Mouse (Mus musculus): ENCODE results near the gene Plxnd1. TPM values are rescaled to one million over a fixed set of nuclear protein-coding genes. Genes with fewer than 3 reads are reported as not detected.

The Plxnd1 gene
- polyA plus RNA-seq, 1 experiment from 2014 or later: 45.2 TPM

GRCm38 (mm10) chr6:116014111-116014510, 19.3 kb upstream of the Plxnd1 start:
- H3K9ac ChIP-seq (ENCODE audit: low read length): no peak overlapping the region
- no peaks in the 10 kb centered on the region for H3K27me3 ChIP-seq (ENCODE audit: control insufficient read depth, insufficient read depth, low read depth, low read length)
- H3K27ac ChIP-seq (ENCODE audit: low read length): no peak overlapping the region
- H3K4me1 ChIP-seq (replicated peaks; ENCODE audit: control insufficient read depth, insufficient read depth, low read length): no peaks in the 10 kb centered on the region
- 77% methylated on average over 6 of the region's 6 CpGs for WGBS
- no peak overlapping the region for H3K4me3 ChIP-seq (ENCODE audit: low read length)
- no peak for ATAC-seq (ENCODE audit: low read depth)
- H3K9me3 ChIP-seq (ENCODE audit: control insufficient read depth, low read length): no peaks in the 10 kb centered on the region
- H3K4me2 ChIP-seq (ENCODE audit: low read depth, low read length): no peak overlapping the region
- H3K36me3 ChIP-seq (ENCODE audit: control insufficient read depth, insufficient read depth, low read length): no peaks in the 10 kb centered on the region

GRCm38 (mm10) chr6:116013687-116014086, 18.9 kb upstream of the Plxnd1 start:
- H3K4me3 ChIP-seq (ENCODE audit: low read length): no peak overlapping the region
- no peak overlapping the region for H3K4me2 ChIP-seq (ENCODE audit: low read depth, low read length)
- 51% methylated on average over 3 of the region's 3 CpGs for WGBS
- H3K9me3 ChIP-seq (ENCODE audit: control insufficient read depth, low read length): no peaks in the 10 kb centered on the region
- no peaks in the 10 kb centered on the region for H3K36me3 ChIP-seq (ENCODE audit: control insufficient read depth, insufficient read depth, low read length)
- no peak overlapping the region for H3K9ac ChIP-seq (ENCODE audit: low read length)
- H3K27me3 ChIP-seq (ENCODE audit: control insufficient read depth, insufficient read depth, low read depth, low read length): no peaks in the 10 kb centered on the region
- H3K4me1 ChIP-seq (replicated peaks; ENCODE audit: control insufficient read depth, insufficient read depth, low read length): no peaks in the 10 kb centered on the region
- no peak overlapping the region for H3K27ac ChIP-seq (ENCODE audit: low read length)
- no peak for ATAC-seq (ENCODE audit: low read depth)

- peak; percentile 18; the same call in 1 of the 2 replicates for ATAC-seq (ENCODE audit: low read depth)
- no peaks in the 10 kb centered on the region for H3K27me3 ChIP-seq (ENCODE audit: control insufficient read depth, insufficient read depth, low read depth, low read length)
- H3K4me3 ChIP-seq (ENCODE audit: low read length): no peak overlapping the region
- H3K9me3 ChIP-seq (ENCODE audit: control insufficient read depth, low read length): no peaks in the 10 kb centered on the region
- 3% methylated on average over 6 of the region's 6 CpGs for WGBS
- H3K4me1 ChIP-seq (replicated peaks; ENCODE audit: control insufficient read depth, insufficient read depth, low read length): peaks cover 15% of the 10 kb centered on the region
- no peaks in the 10 kb centered on the region for H3K36me3 ChIP-seq (ENCODE audit: control insufficient read depth, insufficient read depth, low read length)
- no peak overlapping the region for H3K4me2 ChIP-seq (ENCODE audit: low read depth, low read length)
- no peak overlapping the region for H3K27ac ChIP-seq (ENCODE audit: low read length)
- H3K9ac ChIP-seq (ENCODE audit: low read length): no peak overlapping the region
Measured at GRCm38 (mm10) chr6:116010541-116010940, 15.7 kb upstream of the Plxnd1 start.

- Histone ChIP-seq H3K9me3 (ENCODE audit: control insufficient read depth, low read length) (no peaks in the 10 kb centered on the region), H3K4me3 (ENCODE audit: low read length) (no peak overlapping the region), H3K36me3 (ENCODE audit: control insufficient read depth, insufficient read depth, low read length) (no peaks in the 10 kb centered on the region), H3K27ac (ENCODE audit: low read length) (no peak overlapping the region; the same call in 1 of the 2 replicates), H3K27me3 (ENCODE audit: control insufficient read depth, insufficient read depth, low read depth, low read length) (no peaks in the 10 kb centered on the region), H3K4me1 (replicated peaks; ENCODE audit: control insufficient read depth, insufficient read depth, low read length) (peaks cover 15% of the 10 kb centered on the region), H3K9ac (ENCODE audit: low read length) (no peak overlapping the region), H3K4me2 (ENCODE audit: low read depth, low read length) (no peak overlapping the region)
- ATAC-seq (ENCODE audit: low read depth): no peak
- 39% methylated on average over 12 of the region's 12 CpGs for WGBS
Measured at GRCm38 (mm10) chr6:116009426-116009825, 14.6 kb upstream of the Plxnd1 start.

- H3K36me3 ChIP-seq (ENCODE audit: control insufficient read depth, insufficient read depth, low read length): no peaks in the 10 kb centered on the region
- H3K27me3 ChIP-seq (ENCODE audit: control insufficient read depth, insufficient read depth, low read depth, low read length): no peaks in the 10 kb centered on the region
- peak; percentile 23; the same call in 1 of the 2 replicates for ATAC-seq (ENCODE audit: low read depth)
- no peak overlapping the region for H3K27ac ChIP-seq (ENCODE audit: low read length)
- peaks cover 15% of the 10 kb centered on the region for H3K4me1 ChIP-seq (replicated peaks; ENCODE audit: control insufficient read depth, insufficient read depth, low read length)
- H3K9ac ChIP-seq (ENCODE audit: low read length): 0 out of 2 replicates have a peak overlapping the region, but pooled peaks have one; percentile 34
- no peaks in the 10 kb centered on the region for H3K9me3 ChIP-seq (ENCODE audit: control insufficient read depth, low read length)
- no peak overlapping the region for H3K4me3 ChIP-seq (ENCODE audit: low read length)
- 14% methylated on average over 9 of the region's 9 CpGs for WGBS
- peak overlapping the region; percentile 16; the same call in 1 of the 2 replicates for H3K4me2 ChIP-seq (ENCODE audit: low read depth, low read length)
Measured at GRCm38 (mm10) chr6:116007561-116008173, 12.9 kb upstream of the Plxnd1 start.

- H3K4me1 ChIP-seq (replicated peaks; ENCODE audit: control insufficient read depth, insufficient read depth, low read length): peaks cover 15% of the 10 kb centered on the region
Measured at GRCm38 (mm10) chr6:116006731-116007130, 11.9 kb upstream of the Plxnd1 start.

GRCm38 (mm10) chr6:116005959-116006288, 11.1 kb upstream of the Plxnd1 start:
- H3K4me2 ChIP-seq (ENCODE audit: low read depth, low read length): no peak overlapping the region
- H3K36me3 ChIP-seq (ENCODE audit: control insufficient read depth, insufficient read depth, low read length): no peaks in the 10 kb centered on the region
- 68% methylated on average over 4 of the region's 4 CpGs for WGBS
- no peaks in the 10 kb centered on the region for H3K27me3 ChIP-seq (ENCODE audit: control insufficient read depth, insufficient read depth, low read depth, low read length)
- H3K9ac ChIP-seq (ENCODE audit: low read length): peak overlapping the region; percentile 21; the same call in 1 of the 2 replicates
- peaks cover 15% of the 10 kb centered on the region for H3K4me1 ChIP-seq (replicated peaks; ENCODE audit: control insufficient read depth, insufficient read depth, low read length)
- H3K27ac ChIP-seq (ENCODE audit: low read length): peak overlapping the region; percentile 86
- H3K4me3 ChIP-seq (ENCODE audit: low read length): no peak overlapping the region
- H3K9me3 ChIP-seq (ENCODE audit: control insufficient read depth, low read length): no peaks in the 10 kb centered on the region
- ATAC-seq (ENCODE audit: low read depth): no peak

More at GRCm38 (mm10) chr6:116006731-116007130, 11.9 kb upstream of the Plxnd1 start:
- peak; percentile 53 for ATAC-seq (ENCODE audit: low read depth)
- Histone ChIP-seq H3K4me2 (ENCODE audit: low read depth, low read length) (no peak overlapping the region), H3K36me3 (ENCODE audit: control insufficient read depth, insufficient read depth, low read length) (no peaks in the 10 kb centered on the region), H3K4me3 (ENCODE audit: low read length) (no peak overlapping the region), H3K9me3 (ENCODE audit: control insufficient read depth, low read length) (no peaks in the 10 kb centered on the region), H3K9ac (ENCODE audit: low read length) (peak overlapping the region; percentile 21), H3K27me3 (ENCODE audit: control insufficient read depth, insufficient read depth, low read depth, low read length) (no peaks in the 10 kb centered on the region), H3K27ac (ENCODE audit: low read length) (peak overlapping the region; percentile 86)
- 17% methylated on average over 9 of the region's 9 CpGs for WGBS

GRCm38 (mm10) chr6:116005275-116005958, 10.6 kb upstream of the Plxnd1 start:
- no peak for ATAC-seq (ENCODE audit: low read depth)
- Histone ChIP-seq H3K9ac (ENCODE audit: low read length) (no peak overlapping the region; the same call in 1 of the 2 replicates), H3K9me3 (ENCODE audit: control insufficient read depth, low read length) (no peaks in the 10 kb centered on the region), H3K4me1 (replicated peaks; ENCODE audit: control insufficient read depth, insufficient read depth, low read length) (peaks cover 15% of the 10 kb centered on the region), H3K4me2 (ENCODE audit: low read depth, low read length) (no peak overlapping the region), H3K27ac (ENCODE audit: low read length) (peak overlapping the region; percentile 86), H3K36me3 (ENCODE audit: control insufficient read depth, insufficient read depth, low read length) (no peaks in the 10 kb centered on the region), H3K4me3 (ENCODE audit: low read length) (no peak overlapping the region), H3K27me3 (ENCODE audit: control insufficient read depth, insufficient read depth, low read depth, low read length) (no peaks in the 10 kb centered on the region)
- 71% methylated on average over 17 of the region's 17 CpGs for WGBS

- H3K4me2 ChIP-seq (ENCODE audit: low read depth, low read length): no peak overlapping the region
- no peak overlapping the region for H3K4me3 ChIP-seq (ENCODE audit: low read length)
- no peak for ATAC-seq (ENCODE audit: low read depth)
- H3K4me1 ChIP-seq (replicated peaks; ENCODE audit: control insufficient read depth, insufficient read depth, low read length): peaks cover 15% of the 10 kb centered on the region
- 71% methylated on average over 6 of the region's 6 CpGs for WGBS
- H3K9me3 ChIP-seq (ENCODE audit: control insufficient read depth, low read length): no peaks in the 10 kb centered on the region
- H3K27ac ChIP-seq (ENCODE audit: low read length): peak overlapping the region; percentile 75
- H3K36me3 ChIP-seq (ENCODE audit: control insufficient read depth, insufficient read depth, low read length): no peaks in the 10 kb centered on the region
- no peaks in the 10 kb centered on the region for H3K27me3 ChIP-seq (ENCODE audit: control insufficient read depth, insufficient read depth, low read depth, low read length)
- 0 out of 2 replicates have a peak overlapping the region, but pooled peaks have one; percentile 0 for H3K9ac ChIP-seq (ENCODE audit: low read length)
Measured at GRCm38 (mm10) chr6:116004716-116005115, 9.9 kb upstream of the Plxnd1 start.
